Mouse (Mus musculus) midbrain, postnatal 0 days (tissue): ENCODE data around the gene Sgsm3. TPM values are rescaled to one million over a fixed set of nuclear protein-coding genes. Genes with fewer than 3 reads are reported as not detected.
A peak's percentile ranks its signal among the peaks of the same experiment; 100 is the strongest.

Experiments used
- ATAC-seq: fragments of 200-750 bp; cut with Nextera tagmentation; 2 replicates; pipeline ENCODE4 v1.8.0; 2017; ENCODE audit warnings: moderate number of reproducible peaks, mild to moderate bottlenecking, moderate TSS enrichment, moderate library complexity; ENCODE audit not compliant: low FRiP score
- DNase-seq: peaks from one replicate; pipeline ENCODE4 v3.0.0-alpha.2; 2015; ENCODE audit warnings: low spot score
- H3K27ac ChIP-seq: fragments of 300-500 bp; sonication (generic); 2 replicates; pipeline ENCODE4 v1.5.1; 2014; ENCODE audit warnings: low read depth, mild to moderate bottlenecking, low read length, mixed read lengths
- H3K27me3 ChIP-seq: fragments of 300-500 bp; sonication (generic); 2 replicates; pipeline ENCODE4 v1.6.1; 2014; ENCODE audit warnings: low read length, control low read depth, mixed read lengths; ENCODE audit not compliant: insufficient read depth
- H3K36me3 ChIP-seq: fragments of 300-500 bp; sonication (generic); 2 replicates; pipeline ENCODE4 v1.6.1; 2014; ENCODE audit warnings: low read length, control low read depth, mixed read lengths; ENCODE audit not compliant: insufficient read depth
- H3K4me1 ChIP-seq: fragments of 300-500 bp; sonication (generic); 2 replicates; pipeline ENCODE4 v1.6.1; 2014; ENCODE audit warnings: mild to moderate bottlenecking, control low read depth, antibody characterized with exemption, low read length, mixed read lengths; ENCODE audit not compliant: insufficient read depth
- H3K4me2 ChIP-seq: fragments of 300-500 bp; sonication (generic); 2 replicates; pipeline ENCODE4 v1.6.1; 2014; ENCODE audit warnings: low read depth, mild to moderate bottlenecking, low read length, mixed read lengths; ENCODE audit not compliant: poor library complexity, severe bottlenecking
- H3K4me3 ChIP-seq: fragments of 300-500 bp; sonication (generic); 2 replicates; pipeline ENCODE4 v1.5.1; 2014; ENCODE audit warnings: low read depth, mild to moderate bottlenecking, low read length, moderate library complexity
- H3K9ac ChIP-seq: fragments of 300-500 bp; sonication (generic); replicated peaks from 2 replicates; pipeline ENCODE4 v1.6.1; 2014; ENCODE audit warnings: mild to moderate bottlenecking, low read length, moderate library complexity, mixed read lengths; ENCODE audit not compliant: poor library complexity, severe bottlenecking
- H3K9me3 ChIP-seq: fragments of 300-500 bp; sonication (generic); 2 replicates; pipeline ENCODE4 v1.6.1; 2016; ENCODE audit warnings: low read length, control low read depth
- CTCF ChIP-seq: IDR thresholded peaks from 2 replicates; pipeline ENCODE4 v1.5.1; 2016; ENCODE audit warnings: antibody characterized with exemption, mild to moderate bottlenecking
- WGBS: fragments of 180-500 bp; shearing (Covaris S2); extraction: QIAGEN DNeasy Blood & Tissue Kit; methylation state at CpG from one replicate; pipeline ENCODE4 v1.1.7; 2014; 5-methylcytosine and 5-hydroxymethylcytosine counted together
- polyA plus RNA-seq: library from polyadenylated mRNA; unstranded; fragments of >200 nt; fragmentation: Nextera tagmentation; extraction: Ambion mirVana; gene quantifications from 2 replicates; pipeline ENCODE4 v1.2.1, GENCODE M21; 2015
- total RNA-seq: library from RNA; depleted of rRNA; stranded (reverse); fragments of >200 nt; gene quantifications from 2 replicates; pipeline ENCODE4 v1.2.3, GENCODE M21; 2014

Gene Sgsm3
- total and polyA plus RNA-seq, 2 experiments from 2014 or later, result 68.4 to 83.9 TPM

GRCm38 (mm10) chr15:80948145-80949135 lies 29.1 kb upstream of the Sgsm3 start, which contains the start of gene Adsl:
Adsl (plus strand) TSS chr15:80948490.
- peaks cover 4% of the 10 kb centered on the region; the same call in 1 of the 2 replicates for H3K4me1 ChIP-seq
- peak; percentile 89 for ATAC-seq
- peak within 1 kb of the TSS; percentile 83 for H3K4me3 ChIP-seq
- no peaks in the 10 kb centered on the region for H3K27me3 ChIP-seq
- H3K9me3 ChIP-seq, result no peaks in the 10 kb centered on the region
- H3K36me3 ChIP-seq, result peaks cover 7% of the 10 kb centered on the region; the same call in 1 of the 2 replicates
- peak; percentile 93 for DNase-seq
- H3K4me2 ChIP-seq, result peak within 1 kb of the TSS; percentile 68
- H3K27ac ChIP-seq, result peak within 1 kb of the TSS; percentile 67
- TF ChIP-seq CTCF, result peak; percentile 95
- under 1% methylated on average over 63 of the region's 63 CpGs for WGBS
- H3K9ac ChIP-seq, result peak within 1 kb of the TSS; percentile 65

DNA sequence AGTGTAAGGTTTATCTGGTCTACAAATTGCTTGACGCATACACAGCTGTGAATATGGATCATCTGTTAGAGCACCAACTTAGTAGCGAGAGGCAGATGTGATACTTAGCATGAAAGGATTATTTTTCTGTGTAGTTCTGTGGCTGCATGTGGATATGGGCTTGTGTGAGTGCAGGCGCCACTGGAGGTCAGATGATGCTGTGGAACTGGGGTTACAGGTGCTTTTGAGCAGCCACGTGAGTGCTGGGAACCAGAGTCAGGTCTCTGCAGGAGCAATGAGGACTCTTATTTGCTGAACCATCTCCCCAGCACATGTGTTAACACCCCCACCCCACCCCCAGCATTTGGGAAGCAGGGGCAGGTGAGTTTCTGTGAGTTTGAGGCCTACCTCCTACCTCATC lies 28.1 kb upstream of the Sgsm3 start:
- DNase-seq (no peak), ATAC-seq (no peak)
- H3K4me3 ChIP-seq, result peak overlapping the region; percentile 83
- WGBS, result 56% methylated on average over 4 of the region's 4 CpGs
- peak overlapping the region; percentile 68 for H3K4me2 ChIP-seq
- H3K36me3 ChIP-seq, result peaks cover 16% of the 10 kb centered on the region; the same call in 1 of the 2 replicates
- H3K4me1 ChIP-seq, result peaks cover 4% of the 10 kb centered on the region; the same call in 1 of the 2 replicates
- H3K27ac ChIP-seq, result no peak overlapping the region
- TF ChIP-seq CTCF, result no peak
- H3K9ac ChIP-seq, result 0 out of 2 replicates have a peak overlapping the region, but pooled peaks have one; percentile 19
- no peaks in the 10 kb centered on the region for H3K27me3 ChIP-seq
- H3K9me3 ChIP-seq, result no peaks in the 10 kb centered on the region

- ATAC-seq (no peak), DNase-seq (no peak)
- 90% methylated on average over 7 of the region's 7 CpGs for WGBS
- Histone ChIP-seq H3K4me2 (no peak overlapping the region), H3K27ac (no peak overlapping the region), H3K4me3 (no peak overlapping the region), H3K27me3 (no peaks in the 10 kb centered on the region), H3K4me1 (peaks cover 4% of the 10 kb centered on the region; the same call in 1 of the 2 replicates), H3K9ac (no peak overlapping the region), H3K9me3 (no peaks in the 10 kb centered on the region), H3K36me3 (peaks cover 18% of the 10 kb centered on the region; the same call in 1 of the 2 replicates)
- TF ChIP-seq CTCF, result no peak
These were observed 27.5 kb upstream of the Sgsm3 start for GRCm38 (mm10) chr15:80950055-80950454.

DNA sequence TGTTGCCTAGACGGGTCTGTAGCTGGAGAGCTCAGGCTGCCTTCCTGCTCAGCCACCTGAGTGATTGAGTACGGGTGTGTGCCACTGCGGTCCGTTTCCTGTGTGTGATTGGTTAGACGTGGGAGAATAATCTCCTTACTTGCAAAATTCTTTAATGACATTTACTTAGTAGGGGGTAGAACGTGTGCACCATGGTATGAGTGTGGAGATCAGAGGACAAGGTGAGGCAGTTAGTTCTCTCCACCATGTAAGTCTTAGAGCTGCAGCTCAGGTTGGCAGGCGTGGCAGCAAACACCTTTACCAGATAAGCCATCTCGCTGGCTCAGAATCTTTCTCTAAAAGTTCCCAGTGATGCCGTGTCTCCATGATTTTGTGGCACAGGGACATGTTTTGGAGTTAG lies 23.6 kb upstream of the Sgsm3 start:
- TF ChIP-seq CTCF, result no peak
- ATAC-seq, result no peak
- DNase-seq, result no peak
- H3K4me2 ChIP-seq, result no peak overlapping the region
- H3K4me1 ChIP-seq, result peaks cover 4% of the 10 kb centered on the region; the same call in 1 of the 2 replicates
- no peaks in the 10 kb centered on the region for H3K27me3 ChIP-seq
- H3K27ac ChIP-seq, result no peak overlapping the region
- no peaks in the 10 kb centered on the region for H3K9me3 ChIP-seq
- 95% methylated on average over 9 of the region's 9 CpGs for WGBS
- H3K9ac ChIP-seq, result no peak overlapping the region
- H3K4me3 ChIP-seq, result no peak overlapping the region
- H3K36me3 ChIP-seq, result peaks cover 39% of the 10 kb centered on the region

- no peak for DNase-seq
- no peaks in the 10 kb centered on the region for H3K9me3 ChIP-seq
- H3K4me3 ChIP-seq, result no peak overlapping the region
- H3K36me3 ChIP-seq, result peaks cover 43% of the 10 kb centered on the region
- ATAC-seq, result no peak
- no peak overlapping the region for H3K4me2 ChIP-seq
- whole genome bisulfite sequencing, result 47% methylated on average over 3 of the region's 3 CpGs
- H3K27ac ChIP-seq, result no peak overlapping the region
- no peaks in the 10 kb centered on the region for H3K27me3 ChIP-seq
- no peak for TF ChIP-seq CTCF
- no peaks in the 10 kb centered on the region for H3K4me1 ChIP-seq
- no peak overlapping the region for H3K9ac ChIP-seq
These were observed 22.7 kb upstream of the Sgsm3 start for GRCm38 (mm10) chr15:80954861-80955260.
